Mouse (Mus musculus): ENCODE measurements around the gene Gm21985. TPM values are rescaled to one million over a fixed set of nuclear protein-coding genes. Genes with fewer than 3 reads are reported as not detected.
"Not testable (repeated sequence)": the region's sequence is repeated elsewhere in the genome, so short reads cannot be mapped to it uniquely, and the experiment has no call there.

The Gm21985 gene
- polyA plus RNA-seq, 1 experiment from 2014 or later: not detected

DNA sequence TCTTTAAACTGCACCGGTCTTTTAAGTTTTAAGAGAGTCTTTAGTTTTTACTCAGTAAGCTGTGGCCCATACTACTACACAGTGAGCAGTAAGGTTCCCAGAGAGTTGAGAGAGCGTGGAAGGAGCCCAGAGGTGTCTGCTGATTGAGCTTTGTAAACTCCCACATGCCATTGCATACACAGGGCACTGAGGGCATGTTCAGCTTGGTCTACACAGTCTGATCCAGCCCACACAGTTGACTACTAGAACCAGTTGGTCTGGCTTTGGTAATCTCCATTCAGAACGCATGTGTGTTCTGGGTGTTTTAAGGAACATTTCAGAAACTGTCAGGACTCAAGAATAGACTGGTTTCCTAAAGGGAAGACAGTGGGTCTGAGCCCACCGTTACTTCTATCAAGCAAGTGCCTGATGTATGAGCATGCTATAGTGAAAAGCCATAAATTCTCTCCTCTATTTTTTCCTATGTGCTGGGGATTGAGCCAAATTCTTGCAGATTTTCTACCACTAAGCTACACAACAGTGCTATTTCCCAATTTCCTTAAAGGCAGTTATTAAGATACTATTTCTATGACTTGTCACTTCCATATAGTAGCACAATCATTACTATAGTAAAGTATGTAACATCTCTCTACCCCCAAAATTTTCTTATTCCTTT is 125.4 kb downstream of the Gm21985 start:
- no peak for ATAC-seq (ENCODE audit: insufficient read depth)
- WGBS: 77% methylated on average over 4 of the region's 4 CpGs
- no peak overlapping the region for H3K27ac ChIP-seq (ENCODE audit: low read depth)

DNA sequence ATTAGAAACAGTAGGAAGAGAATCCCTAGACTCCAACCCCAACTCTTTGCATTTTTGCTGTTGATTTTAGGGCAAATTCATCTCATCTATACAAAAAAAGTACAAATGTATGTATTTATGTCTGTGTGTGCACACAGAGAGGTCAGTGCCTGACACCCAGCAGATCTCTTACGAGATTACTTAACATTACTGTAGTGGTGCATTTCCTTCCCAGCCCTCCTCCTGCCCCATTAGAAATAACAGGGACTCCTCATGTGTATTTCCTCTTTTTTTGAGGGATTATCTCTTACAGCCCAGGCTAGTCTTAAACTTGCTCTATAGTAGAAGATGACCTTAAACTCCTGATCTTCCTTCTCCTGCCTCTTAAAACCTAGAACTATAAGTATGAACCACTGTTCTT is 126.6 kb downstream of the Gm21985 start:
- H3K4me2 ChIP-seq: no peak overlapping the region
- no peak overlapping the region for H3K27ac ChIP-seq (ENCODE audit: low read depth)
- no peaks in the 10 kb centered on the region for H3K36me3 ChIP-seq (ENCODE audit: insufficient read depth)
- H3K9ac ChIP-seq: no peak overlapping the region
- no peaks in the 10 kb centered on the region for H3K27me3 ChIP-seq (ENCODE audit: insufficient read depth, low read length)
- H3K4me1 ChIP-seq (ENCODE audit: insufficient read depth): no peaks in the 10 kb centered on the region
- no peak overlapping the region for H3K4me3 ChIP-seq (ENCODE audit: low read depth, low read length)
- H3K9me3 ChIP-seq (ENCODE audit: low read depth, low read length): no peaks in the 10 kb centered on the region
- no peak for DNase-seq
- WGBS: 78% methylated on average over 1 of the region's 1 CpGs
- no peak for ATAC-seq (ENCODE audit: insufficient read depth)
- no peak for TF ChIP-seq CTCF (IDR thresholded peaks at IDR 0.05; ENCODE audit: low read depth)

More for the DNA sequence above, 125.4 kb downstream of the Gm21985 start:
- Histone ChIP-seq H3K27me3 (ENCODE audit: insufficient read depth, low read length) (no peaks in the 10 kb centered on the region), H3K9ac (no peak overlapping the region), H3K9me3 (ENCODE audit: low read depth, low read length) (no peaks in the 10 kb centered on the region), H3K4me3 (ENCODE audit: low read depth, low read length) (no peak overlapping the region), H3K4me1 (ENCODE audit: insufficient read depth) (no peaks in the 10 kb centered on the region), H3K36me3 (ENCODE audit: insufficient read depth) (no peaks in the 10 kb centered on the region), H3K4me2 (no peak overlapping the region)
- no peak for TF ChIP-seq CTCF (IDR thresholded peaks at IDR 0.05; ENCODE audit: low read depth)
- DNase-seq: no peak

DNA sequence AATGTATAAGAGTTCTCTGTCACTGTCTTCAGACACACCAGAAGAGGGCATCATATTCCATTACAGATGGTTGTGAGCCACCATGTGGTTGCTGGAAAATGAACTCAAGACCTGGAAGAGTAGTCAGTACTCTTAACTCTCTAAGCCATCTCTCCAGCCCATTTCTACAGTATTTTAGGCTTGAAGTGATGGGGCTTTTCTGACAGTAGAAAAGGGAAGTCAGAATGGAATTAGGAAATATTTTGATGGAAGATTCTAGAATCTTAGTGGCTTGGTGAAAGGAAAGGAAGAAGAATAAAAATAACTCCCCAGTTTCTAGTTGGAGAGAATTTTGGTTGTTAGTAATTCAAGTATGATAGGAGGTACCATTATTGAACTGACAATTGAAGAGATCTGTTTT is 127.8 kb downstream of the Gm21985 start:
- no peaks in the 10 kb centered on the region for H3K27me3 ChIP-seq (ENCODE audit: insufficient read depth, low read length)
- no peak overlapping the region for H3K4me2 ChIP-seq
- ATAC-seq (ENCODE audit: insufficient read depth): no peak
- no peak overlapping the region for H3K27ac ChIP-seq (ENCODE audit: low read depth)
- H3K4me3 ChIP-seq (ENCODE audit: low read depth, low read length): no peak overlapping the region
- H3K36me3 ChIP-seq (ENCODE audit: insufficient read depth): no peaks in the 10 kb centered on the region
- no peak overlapping the region for H3K9ac ChIP-seq
- no peaks in the 10 kb centered on the region for H3K4me1 ChIP-seq (ENCODE audit: insufficient read depth)
- no peaks in the 10 kb centered on the region for H3K9me3 ChIP-seq (ENCODE audit: low read depth, low read length)
- TF ChIP-seq CTCF (IDR thresholded peaks at IDR 0.05; ENCODE audit: low read depth): no peak
- DNase-seq: no peak

DNA sequence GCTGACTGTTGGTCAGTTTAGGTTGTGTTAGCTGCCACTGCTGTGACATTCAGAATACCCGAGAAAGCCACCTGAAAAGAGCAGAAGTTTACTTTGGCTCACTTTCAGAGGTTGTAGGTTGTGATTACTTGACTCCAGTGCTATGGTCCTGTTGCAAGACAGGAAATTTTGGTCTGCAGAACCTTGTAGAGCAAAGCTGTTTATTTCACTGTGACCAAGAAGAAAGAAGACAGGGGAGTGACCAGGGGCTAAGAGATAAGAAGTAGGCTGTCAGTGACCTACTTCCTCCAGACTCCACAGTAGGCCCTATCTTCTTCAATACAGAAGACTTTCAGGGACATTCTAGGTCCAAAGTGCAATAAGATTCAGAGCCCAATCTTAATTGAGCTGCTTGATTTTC is 130.5 kb downstream of the Gm21985 start:
- no peak for DNase-seq
- 38% methylated on average over 1 of the region's 1 CpGs for WGBS
- Histone ChIP-seq H3K27me3 (ENCODE audit: insufficient read depth, low read length) (no peaks in the 10 kb centered on the region), H3K4me3 (ENCODE audit: low read depth, low read length) (no peak overlapping the region), H3K9ac (no peak overlapping the region), H3K27ac (ENCODE audit: low read depth) (no peak overlapping the region), H3K9me3 (ENCODE audit: low read depth, low read length) (no peaks in the 10 kb centered on the region), H3K36me3 (ENCODE audit: insufficient read depth) (no peaks in the 10 kb centered on the region), H3K4me2 (no peak overlapping the region), H3K4me1 (ENCODE audit: insufficient read depth) (no peaks in the 10 kb centered on the region)
- no peak for TF ChIP-seq CTCF (IDR thresholded peaks at IDR 0.05; ENCODE audit: low read depth)
- ATAC-seq (ENCODE audit: insufficient read depth): no peak

DNA sequence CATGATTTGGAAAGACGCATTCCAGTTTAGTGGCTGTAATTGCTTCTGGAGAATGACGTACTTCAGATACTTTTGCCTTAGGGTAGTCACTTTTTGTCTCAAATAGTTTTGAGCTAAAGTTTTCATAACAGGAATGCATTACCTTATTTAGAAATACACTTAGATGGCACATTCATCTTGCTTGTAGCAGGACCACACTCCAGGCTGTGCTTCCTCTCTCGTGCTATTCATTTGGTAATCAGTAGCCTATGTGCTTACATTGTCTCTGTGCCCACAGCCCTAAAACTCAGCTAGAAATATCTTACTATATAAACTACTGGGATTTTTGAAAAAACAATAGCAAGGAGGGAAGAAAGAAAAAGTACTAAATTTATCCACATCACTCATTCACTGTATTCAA is 140.9 kb downstream of the Gm21985 start:
- peaks cover 48% of the 10 kb centered on the region for H3K36me3 ChIP-seq (ENCODE audit: insufficient read depth)
- no peak for TF ChIP-seq CTCF (IDR thresholded peaks at IDR 0.05; ENCODE audit: low read depth)
- WGBS: 80% methylated on average over 3 of the region's 3 CpGs
- no peak overlapping the region for H3K4me2 ChIP-seq
- H3K27ac ChIP-seq (ENCODE audit: low read depth): no peak overlapping the region
- no peak overlapping the region for H3K9ac ChIP-seq
- no peak overlapping the region for H3K4me3 ChIP-seq (ENCODE audit: low read depth, low read length)
- no peaks in the 10 kb centered on the region for H3K27me3 ChIP-seq (ENCODE audit: insufficient read depth, low read length)
- ATAC-seq (ENCODE audit: insufficient read depth) (no peak), DNase-seq (no peak)
- no peaks in the 10 kb centered on the region for H3K4me1 ChIP-seq (ENCODE audit: insufficient read depth)
- no peaks in the 10 kb centered on the region for H3K9me3 ChIP-seq (ENCODE audit: low read depth, low read length)

DNA sequence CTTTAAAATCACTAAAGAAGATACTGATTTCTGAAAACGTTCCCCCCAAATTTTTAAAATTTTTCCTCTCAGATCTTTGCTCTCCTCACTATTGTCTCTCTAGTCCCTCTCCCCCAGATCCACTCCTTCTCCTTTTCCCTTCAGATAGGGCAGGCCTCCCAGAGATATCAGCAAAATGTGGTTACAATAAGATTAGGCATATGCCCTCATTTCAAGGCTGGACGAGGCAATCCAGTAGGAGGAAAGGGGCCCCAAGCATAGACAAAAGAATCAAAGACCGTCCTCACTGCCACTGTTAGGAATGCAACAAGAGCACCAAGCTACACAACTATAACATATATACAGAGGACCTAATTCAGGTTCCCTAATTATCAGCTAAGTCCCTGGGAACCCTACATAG is 159.2 kb downstream of the Gm21985 start:
- Histone ChIP-seq H3K27me3 (ENCODE audit: insufficient read depth, low read length) (no peaks in the 10 kb centered on the region), H3K4me3 (ENCODE audit: low read depth, low read length) (no peak overlapping the region), H3K4me1 (ENCODE audit: insufficient read depth) (no peaks in the 10 kb centered on the region), H3K9ac (no peak overlapping the region), H3K27ac (ENCODE audit: low read depth) (no peak overlapping the region), H3K36me3 (ENCODE audit: insufficient read depth) (no peaks in the 10 kb centered on the region), H3K9me3 (ENCODE audit: low read depth, low read length) (no peaks in the 10 kb centered on the region), H3K4me2 (no peak overlapping the region)
- WGBS: 77% methylated on average over 3 of the region's 3 CpGs
- no peak for ATAC-seq (ENCODE audit: insufficient read depth)
- no peak for DNase-seq
- no peak for TF ChIP-seq CTCF (IDR thresholded peaks at IDR 0.05; ENCODE audit: low read depth)

DNA sequence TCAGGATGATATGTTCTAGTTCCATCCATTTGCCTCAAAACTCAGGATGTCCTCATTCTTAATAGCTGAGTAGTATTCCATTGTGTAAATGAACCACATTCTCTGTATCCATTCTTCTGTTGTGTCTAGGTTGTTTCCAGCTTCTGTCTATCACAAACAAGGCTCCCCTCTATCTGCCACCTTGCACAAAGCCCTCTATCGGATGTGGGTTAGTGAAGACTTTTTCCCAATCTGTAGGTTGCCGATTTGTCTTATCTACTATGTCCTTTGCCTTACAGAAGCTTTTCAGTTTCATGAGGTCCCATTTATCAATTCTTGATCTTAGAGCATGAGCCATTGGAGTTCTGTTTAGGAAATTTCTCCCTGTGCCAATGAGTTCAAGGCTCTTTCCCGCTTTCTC is 162.4 kb downstream of the Gm21985 start:
- ATAC-seq (ENCODE audit: insufficient read depth); H3K9ac ChIP-seq; H3K36me3 ChIP-seq (ENCODE audit: insufficient read depth); DNase-seq; H3K4me3 ChIP-seq (ENCODE audit: low read depth, low read length); H3K4me1 ChIP-seq (ENCODE audit: insufficient read depth); H3K9me3 ChIP-seq (ENCODE audit: low read depth, low read length); H3K4me2 ChIP-seq; H3K27ac ChIP-seq (ENCODE audit: low read depth); H3K27me3 ChIP-seq (ENCODE audit: insufficient read depth, low read length): not testable (repeated sequence)
- WGBS: 86% methylated on average over 3 of the region's 3 CpGs

DNA sequence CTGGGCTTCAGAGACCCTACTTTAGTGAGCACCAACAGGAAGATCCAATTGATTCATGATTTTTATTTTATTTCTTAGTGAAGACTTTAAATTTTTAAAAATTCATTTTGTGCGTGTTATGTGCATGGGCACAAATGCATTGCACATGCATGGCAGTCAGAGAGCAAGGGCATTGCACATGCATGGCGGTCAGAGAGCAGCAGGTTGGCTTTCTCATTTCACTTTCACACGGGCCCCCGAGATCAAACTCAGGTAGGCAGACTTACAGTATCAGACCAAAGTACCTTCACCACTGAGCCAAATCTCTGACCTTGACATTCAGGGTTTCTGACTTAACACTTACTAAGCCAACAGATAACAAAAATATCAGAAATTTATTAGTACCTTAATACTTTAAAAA is 163.6 kb downstream of the Gm21985 start:
- WGBS: 75% methylated on average over 4 of the region's 4 CpGs
- H3K27ac ChIP-seq (ENCODE audit: low read depth): no peak overlapping the region
- ATAC-seq (ENCODE audit: insufficient read depth) (no peak), DNase-seq (no peak)
- H3K4me3 ChIP-seq (ENCODE audit: low read depth, low read length): no peak overlapping the region
- H3K4me1 ChIP-seq (ENCODE audit: insufficient read depth): no peaks in the 10 kb centered on the region
- H3K9ac ChIP-seq: no peak overlapping the region
- H3K27me3 ChIP-seq (ENCODE audit: insufficient read depth, low read length): no peaks in the 10 kb centered on the region
- H3K9me3 ChIP-seq (ENCODE audit: low read depth, low read length): no peaks in the 10 kb centered on the region
- no peak overlapping the region for H3K4me2 ChIP-seq
- no peak for TF ChIP-seq CTCF (IDR thresholded peaks at IDR 0.05; ENCODE audit: low read depth)
- no peaks in the 10 kb centered on the region for H3K36me3 ChIP-seq (ENCODE audit: insufficient read depth)
